Mouse (Mus musculus) G1E (cell line): ENCODE measurements around the gene Igfbp5.

ENCODE experiments used
- CTCF ChIP-seq: IDR thresholded peaks from 2 replicates; pipeline ENCODE4 v1.5.1; 2012; ENCODE audit warnings: low read depth, low read length, inconsistent platforms, mixed read lengths
- GATA1 ChIP-seq: IDR thresholded peaks from 2 replicates; pipeline ENCODE4 v1.6.1; 2012; ENCODE audit warnings: borderline replicate concordance, low read length, inconsistent platforms, mixed read lengths
- TAL1 ChIP-seq: conservative IDR thresholded peaks from 2 replicates; pipeline ENCODE4 v1.6.1; 2012; ENCODE audit warnings: low read depth, low read length, inconsistent platforms, mixed read lengths

DNA sequence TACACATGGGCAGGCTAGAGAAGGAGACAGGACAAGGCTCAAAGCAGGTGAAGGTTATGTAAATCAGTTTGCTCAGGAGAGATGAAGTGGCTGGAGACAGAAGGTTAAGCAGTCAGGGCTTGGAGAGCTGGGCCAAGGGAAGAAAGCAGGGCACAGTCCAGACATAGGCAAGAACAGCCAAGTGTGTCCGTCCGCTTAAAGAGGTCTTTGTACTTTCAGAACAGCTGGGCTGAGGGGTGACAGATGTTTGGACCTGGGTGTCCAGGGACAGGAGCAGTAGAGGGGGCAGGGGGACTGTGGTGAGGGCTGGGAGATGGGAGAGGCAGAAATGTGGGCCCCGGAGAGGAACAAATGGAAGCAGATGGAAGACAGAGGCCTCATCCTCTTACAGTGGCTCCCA lies 10.4 kb downstream of the Igfbp5 start:
- TF ChIP-seq CTCF (no peak), TAL1 (no peak), GATA1 (no peak)
